Mouse (Mus musculus) brain, adult 2 months (tissue): Measurements from ENCODE around the gene Gpr84.
A peak's percentile ranks its signal among the peaks of the same experiment; 100 is the strongest.
"Not testable (repeated sequence)": the region's sequence is repeated elsewhere in the genome, so short reads cannot be mapped to it uniquely, and the experiment has no call there.

Source experiments
- DNase-seq: peaks from one replicate; pipeline ENCODE4 v3.0.0; 2011; ENCODE audit warnings: low read depth, low spot score

Gpr84 gene

GRCm38 (mm10) chr15:103289600-103289999, 20.8 kb downstream of the Gpr84 start:
- no peak for DNase-seq

- peak; percentile 76 for DNase-seq
Observed at GRCm38 (mm10) chr15:103285778-103286417, 24.5 kb downstream of the Gpr84 start.

- DNase-seq, result no peak
Observed at GRCm38 (mm10) chr15:103284647-103285046, 25.8 kb downstream of the Gpr84 start.

DNA sequence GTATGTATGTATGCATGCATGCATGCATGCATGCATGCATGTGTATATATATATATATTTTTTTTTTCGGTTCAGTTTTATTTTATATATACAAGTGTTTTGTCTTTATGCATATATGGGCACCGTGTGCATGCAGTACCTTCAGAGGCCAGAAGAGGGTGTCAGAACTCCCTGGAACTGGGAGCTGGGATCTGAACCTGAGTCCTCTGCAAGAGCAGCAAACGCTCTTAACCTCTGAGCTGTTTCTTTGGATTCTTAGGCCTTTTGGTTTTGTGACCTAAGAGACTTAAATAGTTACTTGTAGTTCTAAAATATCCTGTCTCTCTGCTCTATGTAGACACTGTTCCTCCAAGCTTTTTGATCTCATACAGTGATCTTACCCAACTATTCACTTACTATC, 26.3 kb downstream of the Gpr84 start:
- DNase-seq, result peak; percentile 44

DNA sequence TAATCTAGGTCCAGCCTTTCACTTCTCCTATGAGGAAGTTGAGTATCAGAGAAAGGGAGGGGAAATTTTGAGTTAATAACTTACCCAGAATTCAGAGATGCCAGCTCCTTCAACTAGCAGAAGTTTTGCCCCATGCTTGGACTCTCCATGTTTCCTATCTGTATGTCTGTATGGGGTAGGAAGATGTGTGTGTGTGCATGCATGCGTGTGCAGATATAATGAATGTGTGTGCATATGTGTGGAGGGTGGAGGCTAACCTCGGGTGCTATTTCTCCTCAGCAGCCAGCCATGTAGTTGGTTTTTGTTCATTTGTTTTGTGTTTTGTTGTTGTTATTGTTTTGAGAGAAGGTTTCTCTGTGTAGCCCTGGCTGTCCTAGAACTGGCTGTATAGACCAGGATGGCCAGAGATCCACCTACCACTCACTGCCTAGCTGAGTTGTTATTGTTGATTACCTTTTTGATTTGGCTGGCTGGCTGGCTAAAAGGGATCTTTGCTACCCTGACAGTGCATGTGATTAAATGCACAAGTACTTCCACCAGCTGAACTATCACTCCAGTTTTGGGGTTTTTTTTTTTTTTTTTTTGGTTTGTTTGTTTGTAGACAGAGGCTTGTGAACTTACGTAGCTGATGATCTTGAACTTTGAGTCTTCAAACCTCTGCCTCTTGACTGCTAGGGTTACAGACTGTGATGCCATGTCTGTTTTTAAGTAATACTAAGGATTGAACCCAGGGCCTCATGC, 28.8 kb downstream of the Gpr84 start:
- no peak for DNase-seq

DNA sequence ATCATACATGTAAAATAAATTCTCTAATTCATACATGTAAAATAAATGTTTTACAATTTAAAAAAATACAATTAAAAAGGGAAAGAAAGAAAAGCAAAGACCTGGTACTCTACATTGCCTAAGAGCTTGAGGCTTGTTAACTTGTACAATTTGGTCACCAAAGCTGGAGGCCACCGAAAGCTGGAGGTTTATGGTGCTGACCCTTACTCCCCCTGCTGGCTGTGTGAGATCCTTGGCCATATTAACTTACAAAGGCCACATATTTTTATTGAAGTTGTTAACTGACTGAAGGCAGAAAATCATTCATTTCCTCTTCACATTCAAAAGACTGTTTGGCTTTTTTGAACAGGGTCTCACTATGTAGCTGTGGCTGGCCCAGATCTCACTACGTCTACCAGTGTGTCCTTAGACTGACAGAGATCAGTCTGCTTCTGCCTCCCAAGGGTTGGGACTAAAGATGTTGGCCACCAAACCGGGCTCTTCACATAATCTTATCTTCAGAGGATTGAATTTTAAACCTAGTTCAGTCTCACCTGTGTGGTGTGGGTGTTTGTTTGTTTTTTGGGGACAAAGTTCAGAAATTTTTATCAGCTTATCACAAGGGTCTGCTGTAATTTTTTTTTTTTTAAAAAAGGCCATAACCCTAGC, 29.5 kb downstream of the Gpr84 start:
- DNase-seq, result peak; percentile 44

DNA sequence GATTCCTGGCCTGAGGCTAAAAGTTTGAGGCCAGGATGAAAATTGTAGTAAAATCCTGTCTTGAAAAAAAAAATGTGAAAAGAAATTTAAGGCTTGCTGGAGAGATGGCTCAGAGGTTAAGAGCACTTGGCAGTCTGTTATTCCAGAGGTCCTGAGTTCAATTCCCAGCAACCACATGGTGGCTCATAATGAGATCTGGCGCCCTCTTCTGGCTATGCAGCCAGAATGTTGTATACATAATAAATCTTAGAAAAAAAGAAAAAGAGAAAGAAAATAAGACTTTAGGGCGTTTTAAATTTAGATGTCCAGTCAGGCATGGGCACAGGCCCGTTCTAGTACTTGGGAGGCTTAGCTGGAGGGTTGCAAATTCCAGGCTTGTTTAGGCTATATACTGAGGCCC, 30.7 kb downstream of the Gpr84 start:
- DNase-seq, result no peak

GRCm38 (mm10) chr15:103277949-103278348, 32.5 kb downstream of the Gpr84 start:
- no peak for DNase-seq

DNA sequence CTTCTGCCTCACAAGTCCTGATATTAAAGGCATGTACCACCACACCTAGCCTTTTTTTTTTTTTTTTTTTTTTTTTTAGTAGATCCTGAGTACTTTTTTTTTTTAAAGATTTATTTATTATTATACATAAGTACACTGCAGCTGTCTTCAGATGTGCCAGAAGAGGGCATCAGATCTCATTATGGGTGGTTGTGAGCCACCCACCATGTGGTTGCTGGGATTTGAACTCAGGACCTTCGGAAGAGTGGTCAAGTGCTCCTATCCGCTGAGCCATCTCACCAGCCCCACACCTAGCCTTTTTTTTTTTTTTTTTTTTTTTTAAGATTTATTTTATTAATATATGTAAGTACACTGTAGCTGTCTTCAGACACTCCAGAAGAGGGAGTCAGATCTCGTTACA, 34.5 kb downstream of the Gpr84 start:
- not testable (repeated sequence) for DNase-seq

DNA sequence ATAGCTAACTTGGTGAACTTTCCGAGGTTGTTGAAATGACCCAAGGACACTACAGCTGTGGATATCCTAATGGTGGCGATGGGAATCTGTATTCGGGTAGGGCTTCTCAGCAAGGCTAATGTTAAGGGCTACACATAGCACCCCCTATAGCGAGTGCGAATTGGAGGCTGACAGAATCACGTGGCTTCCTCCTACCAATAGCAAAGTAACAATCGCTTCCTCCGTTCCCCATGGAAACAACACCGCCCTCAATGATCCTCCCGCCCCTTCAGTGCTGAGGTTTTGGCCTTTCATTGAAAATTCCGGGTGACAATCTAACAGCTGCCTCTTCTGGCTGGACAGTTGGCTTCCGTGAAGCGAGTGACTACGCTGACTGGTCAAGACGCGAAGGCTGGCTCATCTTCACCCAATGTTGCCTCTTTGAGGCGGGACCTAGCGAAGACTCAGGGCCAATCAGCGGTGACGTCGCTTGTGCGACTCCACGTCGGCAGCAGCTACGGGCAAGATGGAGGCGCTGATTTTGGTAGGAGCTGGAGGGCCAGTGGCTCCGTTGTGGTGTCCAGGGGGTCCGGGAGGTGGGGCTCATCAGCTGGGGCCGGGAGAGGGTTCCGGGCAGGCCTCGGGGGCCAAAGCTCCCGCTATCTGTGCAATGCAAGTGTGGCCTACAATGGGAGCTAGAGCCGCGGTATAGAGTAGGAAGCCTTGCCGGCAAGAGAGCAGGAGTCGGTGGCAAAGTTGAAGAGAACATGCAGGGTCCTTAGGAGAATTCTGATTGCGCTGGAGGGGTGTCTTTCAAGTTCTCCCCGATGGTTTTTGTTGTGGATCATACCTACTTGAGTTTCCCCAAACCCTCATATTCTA, 37.8 kb downstream of the Gpr84 start, which contains the start of gene Copz1:
Gene Copz1, plus strand, starts transcription at position 296 of the 861 bp plus-strand sequence.
- peak; percentile 100 for DNase-seq

- DNase-seq, result no peak
Observed at GRCm38 (mm10) chr15:103268903-103269302, 41.5 kb downstream of the Gpr84 start.

DNA sequence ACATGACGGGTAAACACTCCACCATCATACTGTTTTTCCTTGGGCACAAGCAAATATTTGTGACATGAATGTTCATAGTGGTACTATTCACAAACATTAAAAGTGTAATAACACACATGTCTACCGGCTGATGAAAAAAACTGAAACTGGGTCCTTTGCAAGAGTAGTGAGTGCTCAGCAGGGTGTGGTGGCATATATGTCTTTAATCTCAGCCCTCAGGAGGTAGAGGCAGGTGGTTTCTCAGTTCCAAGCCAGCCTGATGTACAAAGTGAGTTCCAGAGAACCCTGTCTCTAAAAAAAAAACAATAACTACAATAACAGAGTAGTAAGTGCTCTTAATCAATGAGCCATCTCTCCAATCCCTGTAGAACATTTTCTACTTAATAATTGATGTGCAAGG, 45.6 kb downstream of the Gpr84 start:
- DNase-seq, result no peak

GRCm38 (mm10) chr15:103259989-103260388, 50.4 kb downstream of the Gpr84 start:
- DNase-seq, result no peak

GRCm38 (mm10) chr15:103259162-103259561, 51.2 kb downstream of the Gpr84 start:
- no peak for DNase-seq
